Mouse (Mus musculus): ENCODE measurements around the gene Ubtd2. TPM values are rescaled to one million over a fixed set of nuclear protein-coding genes. Genes with fewer than 3 reads are reported as not detected.

Gene Ubtd2
- polyA plus RNA-seq, 1 experiment from 2014 or later: 27.1 TPM

GRCm38 (mm10) chr11:32560015-32560770, 105.0 kb downstream of the Ubtd2 start:
- H3K27ac ChIP-seq (ENCODE audit: low read length): no peak overlapping the region
- H3K27me3 ChIP-seq (ENCODE audit: control insufficient read depth, insufficient read depth, low read length): no peaks in the 10 kb centered on the region
- H3K4me1 ChIP-seq (ENCODE audit: control insufficient read depth, insufficient read depth, low read length): peaks cover 26% of the 10 kb centered on the region
- H3K9ac ChIP-seq (ENCODE audit: low read length): no peak overlapping the region
- H3K9me3 ChIP-seq (replicated peaks; ENCODE audit: control insufficient read depth, low read length): no peaks in the 10 kb centered on the region
- 84% methylated on average over 12 of the region's 12 CpGs for WGBS
- no peak overlapping the region for H3K4me2 ChIP-seq (ENCODE audit: low read depth, low read length)
- no peak overlapping the region for H3K4me3 ChIP-seq (ENCODE audit: low read length)
- no peak for ATAC-seq (replicated peaks; ENCODE audit: extremely low read depth, insufficient read depth, low FRiP score)
- H3K36me3 ChIP-seq (ENCODE audit: control insufficient read depth, insufficient read depth): no peaks in the 10 kb centered on the region

- H3K4me2 ChIP-seq (ENCODE audit: low read depth, low read length): no peak overlapping the region
- H3K27ac ChIP-seq (ENCODE audit: low read length): peak overlapping the region; percentile 20
- H3K4me3 ChIP-seq (ENCODE audit: low read length): no peak overlapping the region
- ATAC-seq (replicated peaks; ENCODE audit: extremely low read depth, insufficient read depth, low FRiP score): 0 out of 2 replicates have a peak, but pooled peaks have one; percentile 15
- 72% methylated on average over 10 of the region's 10 CpGs for WGBS
- H3K4me1 ChIP-seq (ENCODE audit: control insufficient read depth, insufficient read depth, low read length): peaks cover 22% of the 10 kb centered on the region
- H3K27me3 ChIP-seq (ENCODE audit: control insufficient read depth, insufficient read depth, low read length): no peaks in the 10 kb centered on the region
- H3K9ac ChIP-seq (ENCODE audit: low read length): no peak overlapping the region
- H3K9me3 ChIP-seq (replicated peaks; ENCODE audit: control insufficient read depth, low read length): no peaks in the 10 kb centered on the region
- no peaks in the 10 kb centered on the region for H3K36me3 ChIP-seq (ENCODE audit: control insufficient read depth, insufficient read depth)
Measured at GRCm38 (mm10) chr11:32561465-32562355, 106.5 kb downstream of the Ubtd2 start.

- Histone ChIP-seq H3K36me3 (ENCODE audit: control insufficient read depth, insufficient read depth) (no peaks in the 10 kb centered on the region), H3K27me3 (ENCODE audit: control insufficient read depth, insufficient read depth, low read length) (no peaks in the 10 kb centered on the region), H3K4me1 (ENCODE audit: control insufficient read depth, insufficient read depth, low read length) (peaks cover 22% of the 10 kb centered on the region), H3K4me2 (ENCODE audit: low read depth, low read length) (no peak overlapping the region), H3K9ac (ENCODE audit: low read length) (no peak overlapping the region), H3K27ac (ENCODE audit: low read length) (no peak overlapping the region), H3K9me3 (replicated peaks; ENCODE audit: control insufficient read depth, low read length) (no peaks in the 10 kb centered on the region), H3K4me3 (ENCODE audit: low read length) (no peak overlapping the region)
- no peak for ATAC-seq (replicated peaks; ENCODE audit: extremely low read depth, insufficient read depth, low FRiP score)
- 54% methylated on average over 5 of the region's 5 CpGs for WGBS
Measured at GRCm38 (mm10) chr11:32562706-32563105, 107.5 kb downstream of the Ubtd2 start.

- no peaks in the 10 kb centered on the region for H3K36me3 ChIP-seq (ENCODE audit: control insufficient read depth, insufficient read depth)
- no peak for ATAC-seq (replicated peaks; ENCODE audit: extremely low read depth, insufficient read depth, low FRiP score)
- 59% methylated on average over 3 of the region's 3 CpGs for WGBS
Measured at GRCm38 (mm10) chr11:32563660-32564059, 108.5 kb downstream of the Ubtd2 start.

GRCm38 (mm10) chr11:32564629-32565028, 109.5 kb downstream of the Ubtd2 start:
- Histone ChIP-seq H3K36me3 (ENCODE audit: control insufficient read depth, insufficient read depth) (no peaks in the 10 kb centered on the region), H3K4me3 (ENCODE audit: low read length) (no peak overlapping the region), H3K4me2 (ENCODE audit: low read depth, low read length) (no peak overlapping the region), H3K9ac (ENCODE audit: low read length) (no peak overlapping the region), H3K9me3 (replicated peaks; ENCODE audit: control insufficient read depth, low read length) (no peaks in the 10 kb centered on the region), H3K27ac (ENCODE audit: low read length) (no peak overlapping the region), H3K4me1 (ENCODE audit: control insufficient read depth, insufficient read depth, low read length) (peaks cover 18% of the 10 kb centered on the region), H3K27me3 (ENCODE audit: control insufficient read depth, insufficient read depth, low read length) (no peaks in the 10 kb centered on the region)
- 48% methylated on average over 4 of the region's 4 CpGs for WGBS
- ATAC-seq (replicated peaks; ENCODE audit: extremely low read depth, insufficient read depth, low FRiP score): no peak

More at GRCm38 (mm10) chr11:32563660-32564059, 108.5 kb downstream of the Ubtd2 start:
- Histone ChIP-seq H3K4me3 (ENCODE audit: low read length) (no peak overlapping the region), H3K4me1 (ENCODE audit: control insufficient read depth, insufficient read depth, low read length) (peaks cover 19% of the 10 kb centered on the region), H3K9me3 (replicated peaks; ENCODE audit: control insufficient read depth, low read length) (no peaks in the 10 kb centered on the region), H3K27ac (ENCODE audit: low read length) (no peak overlapping the region), H3K4me2 (ENCODE audit: low read depth, low read length) (no peak overlapping the region), H3K9ac (ENCODE audit: low read length) (no peak overlapping the region), H3K27me3 (ENCODE audit: control insufficient read depth, insufficient read depth, low read length) (no peaks in the 10 kb centered on the region)

- ATAC-seq (replicated peaks; ENCODE audit: extremely low read depth, insufficient read depth, low FRiP score): 0 out of 2 replicates have a peak, but pooled peaks have one; percentile 11
- H3K27ac ChIP-seq (ENCODE audit: low read length): no peak overlapping the region
- H3K9ac ChIP-seq (ENCODE audit: low read length): no peak overlapping the region
- H3K36me3 ChIP-seq (ENCODE audit: control insufficient read depth, insufficient read depth): no peaks in the 10 kb centered on the region
- H3K9me3 ChIP-seq (replicated peaks; ENCODE audit: control insufficient read depth, low read length): peaks cover 2% of the 10 kb centered on the region; the same call in 1 of the 2 replicates
- no peak overlapping the region for H3K4me2 ChIP-seq (ENCODE audit: low read depth, low read length)
- peaks cover 18% of the 10 kb centered on the region for H3K4me1 ChIP-seq (ENCODE audit: control insufficient read depth, insufficient read depth, low read length)
- H3K27me3 ChIP-seq (ENCODE audit: control insufficient read depth, insufficient read depth, low read length): no peaks in the 10 kb centered on the region
- no peak overlapping the region for H3K4me3 ChIP-seq (ENCODE audit: low read length)
- WGBS: 54% methylated on average over 8 of the region's 8 CpGs
Measured at GRCm38 (mm10) chr11:32565088-32565487, 109.9 kb downstream of the Ubtd2 start.

- Histone ChIP-seq H3K4me2 (ENCODE audit: low read depth, low read length) (no peak overlapping the region), H3K27me3 (ENCODE audit: control insufficient read depth, insufficient read depth, low read length) (no peaks in the 10 kb centered on the region), H3K4me1 (ENCODE audit: control insufficient read depth, insufficient read depth, low read length) (peaks cover 18% of the 10 kb centered on the region), H3K36me3 (ENCODE audit: control insufficient read depth, insufficient read depth) (no peaks in the 10 kb centered on the region), H3K9ac (ENCODE audit: low read length) (no peak overlapping the region), H3K9me3 (replicated peaks; ENCODE audit: control insufficient read depth, low read length) (peaks cover 2% of the 10 kb centered on the region; the same call in 1 of the 2 replicates), H3K27ac (ENCODE audit: low read length) (no peak overlapping the region), H3K4me3 (ENCODE audit: low read length) (no peak overlapping the region)
- no peak for ATAC-seq (replicated peaks; ENCODE audit: extremely low read depth, insufficient read depth, low FRiP score)
- whole genome bisulfite sequencing: 81% methylated on average over 6 of the region's 6 CpGs
Measured at GRCm38 (mm10) chr11:32566184-32566583, 111.0 kb downstream of the Ubtd2 start.
